Mouse (Mus musculus) erythroblast, embryonic 14.5 days (primary cell): ENCODE measurements around the gene Wdr31.

Experiments used
- GATA1 ChIP-seq: IDR thresholded peaks from 2 replicates; pipeline ENCODE4 v1.6.1; 2012; ENCODE audit warnings: low read length, inconsistent platforms, mixed read lengths
- TAL1 ChIP-seq: IDR thresholded peaks from 3 replicates; pipeline ENCODE4 v1.6.1; 2012; ENCODE audit warnings: low read length, inconsistent platforms, mixed read lengths

- no peak for TF ChIP-seq GATA1
- no peak for TF ChIP-seq TAL1
These were observed 44.3 kb upstream of the Wdr31 start for GRCm38 (mm10) chr4:62514995-62515394.
